Mouse (Mus musculus): ENCODE data around the gene Itln1.

The Itln1 gene

GRCm38 (mm10) chr1:171535194-171535593 is at the start of gene Itln1:
Itln1 (minus strand) TSS chr1:171535294.
- DNase-seq (ENCODE audit: low spot score), result no peak

GRCm38 (mm10) chr1:171584584-171584983 is 49.5 kb upstream of the Itln1 start:
- no peak for DNase-seq (ENCODE audit: low spot score)

GRCm38 (mm10) chr1:171577168-171577567 is 42.1 kb upstream of the Itln1 start:
- no peak for DNase-seq (ENCODE audit: low spot score)

GRCm38 (mm10) chr1:171568436-171568835 is 33.3 kb upstream of the Itln1 start:
- no peak for DNase-seq (ENCODE audit: low spot score)

GRCm38 (mm10) chr1:171566777-171567176 is 31.7 kb upstream of the Itln1 start:
- peak; percentile 27 for DNase-seq (ENCODE audit: low spot score)

- no peak for DNase-seq (ENCODE audit: low spot score)
These were observed 30.8 kb upstream of the Itln1 start for GRCm38 (mm10) chr1:171565888-171566287.

- DNase-seq (ENCODE audit: low spot score), result no peak
These were observed 29.2 kb upstream of the Itln1 start for GRCm38 (mm10) chr1:171564247-171564646.

- DNase-seq (ENCODE audit: low spot score), result no peak
These were observed 27.9 kb upstream of the Itln1 start for GRCm38 (mm10) chr1:171563042-171563441.

GRCm38 (mm10) chr1:171561639-171562225 is 26.6 kb upstream of the Itln1 start:
- no peak for DNase-seq (ENCODE audit: low spot score)

- DNase-seq (ENCODE audit: low spot score), result no peak
These were observed 26.1 kb upstream of the Itln1 start for GRCm38 (mm10) chr1:171561200-171561599.

GRCm38 (mm10) chr1:171560262-171560661 is 25.2 kb upstream of the Itln1 start:
- no peak for DNase-seq (ENCODE audit: low spot score)

- no peak for DNase-seq (ENCODE audit: low spot score)
These were observed 23.8 kb upstream of the Itln1 start, which contains the start of gene Cd244a for GRCm38 (mm10) chr1:171558898-171559297. Cd244a (plus strand) TSS chr1:171559193.

- no peak for DNase-seq (ENCODE audit: low spot score)
These were observed 23.3 kb upstream of the Itln1 start for GRCm38 (mm10) chr1:171558407-171558806.

- no peak for DNase-seq (ENCODE audit: low spot score)
These were observed 21.3 kb upstream of the Itln1 start for GRCm38 (mm10) chr1:171556366-171556765.

- no peak for DNase-seq (ENCODE audit: low spot score)
These were observed 18.6 kb upstream of the Itln1 start for GRCm38 (mm10) chr1:171553359-171554341.

GRCm38 (mm10) chr1:171552230-171552629 is 17.1 kb upstream of the Itln1 start:
- no peak for DNase-seq (ENCODE audit: low spot score)

- peak; percentile 5 for DNase-seq (ENCODE audit: low spot score)
These were observed 16.2 kb upstream of the Itln1 start for GRCm38 (mm10) chr1:171551326-171551725.

- DNase-seq (ENCODE audit: low spot score), result no peak
These were observed 5.6 kb upstream of the Itln1 start for GRCm38 (mm10) chr1:171540694-171541093.

- no peak for DNase-seq (ENCODE audit: low spot score)
These were observed 537 bp downstream of the Itln1 start for GRCm38 (mm10) chr1:171534557-171534956.

GRCm38 (mm10) chr1:171532830-171533229 is 2.3 kb downstream of the Itln1 start:
- no peak for DNase-seq (ENCODE audit: low spot score)

GRCm38 (mm10) chr1:171531367-171531766 is 3.7 kb downstream of the Itln1 start:
- no peak for DNase-seq (ENCODE audit: low spot score)

GRCm38 (mm10) chr1:171515557-171515956 is 19.5 kb downstream of the Itln1 start:
- DNase-seq (ENCODE audit: low spot score), result no peak

GRCm38 (mm10) chr1:171515039-171515438 is 20.1 kb downstream of the Itln1 start:
- no peak for DNase-seq (ENCODE audit: low spot score)

Data from spleen, adult 12 weeks (tissue).